Mouse (Mus musculus) E14TG2a.4 (cell line): ENCODE measurements around the gene Btrc.

ENCODE experiments used
- CTCF ChIP-seq: conservative IDR thresholded peaks from 2 replicates; pipeline ENCODE4 v1.5.1; 2014; ENCODE audit warnings: low read length
- NANOG ChIP-seq: IDR thresholded peaks from 2 replicates; pipeline ENCODE4 v1.6.1; 2014; ENCODE audit warnings: borderline replicate concordance, low read length, mixed read lengths
- POU5F1 ChIP-seq: IDR thresholded peaks from 2 replicates; pipeline ENCODE4 v1.6.1; 2014; ENCODE audit warnings: low read length, borderline replicate concordance

DNA sequence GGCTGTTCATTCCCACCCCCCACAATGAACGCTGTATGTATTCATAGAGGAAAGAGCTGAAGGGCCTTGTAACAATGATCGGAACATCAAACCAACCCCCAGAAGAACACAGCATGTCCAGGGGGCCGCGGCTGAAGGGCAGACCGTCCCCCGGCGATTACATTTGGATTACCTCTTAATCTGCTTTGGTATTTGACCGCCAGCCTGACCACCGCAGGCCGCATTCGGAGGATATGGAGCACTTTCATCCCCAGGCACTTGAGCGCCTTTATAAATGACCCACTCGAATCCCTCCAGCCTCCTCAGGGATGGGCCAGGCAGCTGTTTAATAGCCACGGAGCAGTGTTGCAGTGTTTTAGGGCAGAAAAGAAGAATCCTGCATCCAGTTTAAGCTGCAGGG is 203.8 kb downstream of the Btrc start:
- TF ChIP-seq CTCF (no peak), NANOG (no peak), POU5F1 (no peak)
